Mouse (Mus musculus) layer of hippocampus, adult 8-10 months (tissue): ENCODE results near the gene Man2a2. TPM values are rescaled to one million over a fixed set of nuclear protein-coding genes. Genes with fewer than 3 reads are reported as not detected.

Source experiments
- DNase-seq, 2 experiments: peaks; one replicate each; pipeline ENCODE4 v3.0.0; 2022; ENCODE audit warnings: low spot score in 2 of 2
- total RNA-seq, 4 experiments: library from RNA; stranded (reverse); gene quantifications; 2 replicates each; pipeline ENCODE4 v1.2.4; 2022

Man2a2 gene
- total RNA-seq, 4 experiments from 2014 or later = 161 to 192 (median 173) TPM

DNA sequence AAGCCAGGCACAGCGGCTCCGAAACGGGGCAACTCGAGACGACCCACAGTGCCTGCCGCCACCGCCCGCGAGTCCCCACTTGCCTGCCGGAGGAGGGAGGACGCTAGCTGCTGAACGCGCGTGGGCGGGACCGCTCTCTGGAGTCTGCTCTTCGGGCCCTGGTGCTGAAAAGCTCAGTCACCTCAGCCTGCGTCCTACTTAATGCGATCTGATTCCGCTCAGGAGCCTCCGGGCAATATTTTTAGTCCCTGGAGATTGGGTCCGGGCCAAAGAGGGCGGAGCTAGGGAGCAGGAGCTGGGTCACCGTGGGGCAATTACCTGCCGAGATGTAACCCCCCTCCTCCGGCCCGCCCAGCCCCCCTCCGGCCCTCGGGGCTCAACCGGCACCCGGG lies 530 bp downstream of the Man2a2 start:
- peak; percentile 79 to 81 for DNase-seq

DNA sequence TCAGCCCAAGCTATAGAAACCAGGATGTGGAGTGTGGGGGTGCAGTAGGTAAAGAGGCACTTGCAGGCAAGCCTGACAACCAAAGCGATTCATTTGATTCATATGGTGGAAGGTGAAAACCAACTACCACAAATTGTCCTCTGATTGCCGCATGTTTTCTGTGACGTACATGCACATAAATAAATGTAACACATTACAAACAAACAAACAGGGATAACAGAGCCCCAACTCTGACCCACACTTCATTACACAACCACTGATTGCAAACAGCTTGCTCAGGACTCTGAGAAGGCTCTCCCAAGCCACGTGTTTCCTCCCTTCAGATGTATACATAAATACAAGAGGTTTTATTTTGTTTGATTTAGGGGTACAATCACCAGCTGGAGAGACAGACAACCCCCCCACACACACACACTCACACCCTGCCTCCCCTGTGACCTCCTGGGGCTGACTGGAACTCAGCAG lies 1.2 kb downstream of the Man2a2 start:
- DNase-seq = no peak

- DNase-seq = no peak
Measured at GRCm38 (mm10) chr7:80369461-80369860, 1.7 kb downstream of the Man2a2 start.

DNA sequence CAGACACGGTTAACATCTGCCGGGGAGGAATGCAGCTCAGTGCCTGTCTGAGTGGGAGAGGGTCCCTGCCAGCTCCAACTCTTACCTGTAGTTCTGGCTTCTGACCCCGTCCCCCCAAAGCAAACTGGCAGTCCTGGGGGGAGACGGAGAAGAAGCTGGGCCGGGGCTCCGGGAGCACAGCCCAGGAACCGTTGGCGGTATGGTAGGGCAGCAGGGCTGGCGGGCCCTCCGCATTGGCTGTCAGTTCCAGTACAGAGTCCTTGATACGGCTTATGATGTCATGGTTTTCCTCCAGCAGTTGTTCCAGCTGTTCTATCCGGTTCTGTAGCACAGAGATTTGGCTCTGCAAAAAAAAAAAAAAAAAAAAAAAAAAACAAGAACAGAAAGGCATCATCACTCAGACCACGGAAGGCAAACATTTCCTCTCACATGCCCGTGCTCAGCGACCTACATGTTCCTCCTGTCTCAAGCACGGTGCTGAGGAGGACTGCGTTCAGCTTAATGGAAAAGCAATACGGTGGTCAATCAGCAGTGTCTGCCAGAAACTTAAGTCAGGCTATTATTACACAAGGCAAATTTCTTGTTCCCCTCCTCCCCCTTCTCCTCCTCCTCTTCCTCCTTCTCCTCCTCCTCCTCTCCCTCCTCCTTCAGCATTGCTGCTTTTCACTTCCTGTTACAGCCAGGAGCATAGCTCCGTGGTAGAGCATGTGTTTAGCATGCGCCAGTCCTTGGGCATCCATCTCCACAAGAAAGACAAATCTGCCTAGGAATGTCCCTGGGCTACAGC lies 2.3 kb downstream of the Man2a2 start:
- no peak for DNase-seq

DNA sequence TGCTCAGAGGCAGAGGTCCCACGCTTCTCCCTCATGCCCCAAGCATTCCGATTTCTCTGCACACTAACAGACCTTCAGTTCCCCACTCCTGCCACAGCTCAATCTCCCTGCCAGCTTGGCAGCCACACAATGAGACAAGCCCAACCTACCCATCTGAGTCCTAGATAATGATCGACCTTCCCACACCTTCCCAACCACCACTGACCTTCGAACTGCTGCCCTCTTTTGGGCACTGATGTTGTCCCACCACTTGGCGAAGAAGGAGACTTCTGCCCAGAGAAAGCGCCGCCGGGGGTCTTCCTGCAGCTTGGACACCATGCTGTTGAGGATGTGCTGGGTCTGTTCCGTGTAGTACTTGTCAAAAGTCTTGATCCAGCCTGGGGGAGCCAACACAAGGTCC lies 3.2 kb downstream of the Man2a2 start:
- no peak for DNase-seq

DNA sequence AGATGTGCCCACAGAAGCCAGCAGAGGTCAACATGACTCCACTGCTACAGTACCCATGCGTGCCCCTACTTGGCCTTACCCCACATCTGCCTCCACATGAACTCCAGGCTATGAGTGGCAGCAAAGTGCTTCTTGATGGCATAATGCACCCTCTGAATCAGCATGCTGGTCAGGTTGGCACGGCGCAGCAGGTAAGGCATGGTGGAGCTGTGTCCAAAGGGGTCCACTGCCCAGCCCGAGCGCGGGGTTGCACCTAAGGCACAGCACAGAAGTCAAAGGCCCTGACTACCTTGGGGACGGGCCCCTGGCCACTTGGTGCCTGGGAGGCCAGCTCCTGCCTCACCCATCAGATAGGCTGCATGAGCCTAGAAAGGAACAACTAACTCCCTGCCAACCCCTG lies 3.9 kb downstream of the Man2a2 start:
- DNase-seq = no peak

GRCm38 (mm10) chr7:80365759-80366158 lies 5.4 kb downstream of the Man2a2 start:
- no peak for DNase-seq

DNA sequence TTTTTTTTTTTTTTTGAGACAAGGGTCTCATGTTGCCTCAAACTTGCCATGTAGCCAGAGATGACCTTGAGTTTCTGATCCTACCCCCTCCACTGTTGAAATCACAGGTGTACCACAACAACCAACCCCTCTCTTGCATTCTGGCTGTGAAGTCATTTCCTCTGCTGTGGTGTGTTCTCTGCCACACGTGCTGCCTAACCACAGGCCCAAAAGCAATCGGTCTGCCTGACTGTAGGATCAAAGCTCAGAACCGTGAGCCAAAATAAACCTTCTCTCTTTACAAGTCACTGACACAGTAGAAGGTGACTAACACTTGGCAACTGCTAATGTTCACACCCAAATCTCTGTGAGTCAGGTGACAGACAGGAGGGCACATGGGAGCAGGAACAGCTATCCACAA lies 10.7 kb downstream of the Man2a2 start:
- DNase-seq = no peak

- DNase-seq = no peak
Measured at GRCm38 (mm10) chr7:80358039-80358438, 13.1 kb downstream of the Man2a2 start.

DNA sequence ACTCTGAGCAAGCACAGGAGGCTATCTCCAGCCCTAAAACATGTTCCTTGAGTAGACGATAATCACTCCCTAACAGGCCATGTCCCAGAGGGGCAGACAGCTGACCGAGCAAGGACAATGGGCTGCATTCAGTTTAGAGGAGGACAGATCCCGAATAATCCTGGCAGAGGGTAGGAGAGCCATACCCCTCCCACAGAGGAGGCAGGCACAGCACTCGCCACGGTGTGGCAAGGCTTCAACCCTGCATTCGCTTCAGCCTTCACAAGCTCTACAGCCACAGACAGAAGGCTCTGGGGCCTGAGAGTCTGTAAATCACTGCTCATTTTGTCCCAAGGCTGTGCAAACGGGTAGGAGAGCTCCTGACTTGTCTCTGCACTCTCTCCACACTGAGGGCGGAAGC lies 14.0 kb downstream of the Man2a2 start:
- peak; percentile 46 to 67 for DNase-seq

DNA sequence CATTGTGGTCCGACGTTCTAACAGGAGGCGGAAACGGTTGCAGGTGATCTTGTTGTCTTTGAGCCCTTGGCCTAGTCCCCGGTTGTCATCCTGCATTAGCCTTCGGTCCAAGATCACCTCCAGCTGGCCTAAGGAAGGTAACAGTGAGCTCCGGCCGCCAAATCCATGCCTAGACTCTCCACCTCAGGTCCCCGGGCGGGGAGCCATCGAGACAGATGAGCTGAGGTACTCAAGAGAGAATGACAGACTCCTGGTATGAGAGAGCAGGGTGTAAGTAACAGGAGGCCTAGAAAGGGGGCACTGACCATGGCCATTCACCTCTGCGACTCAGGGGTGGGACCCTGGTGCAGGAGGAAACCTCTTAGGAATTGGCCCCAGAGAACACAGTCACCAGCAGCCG lies 14.8 kb downstream of the Man2a2 start:
- DNase-seq = no peak

DNA sequence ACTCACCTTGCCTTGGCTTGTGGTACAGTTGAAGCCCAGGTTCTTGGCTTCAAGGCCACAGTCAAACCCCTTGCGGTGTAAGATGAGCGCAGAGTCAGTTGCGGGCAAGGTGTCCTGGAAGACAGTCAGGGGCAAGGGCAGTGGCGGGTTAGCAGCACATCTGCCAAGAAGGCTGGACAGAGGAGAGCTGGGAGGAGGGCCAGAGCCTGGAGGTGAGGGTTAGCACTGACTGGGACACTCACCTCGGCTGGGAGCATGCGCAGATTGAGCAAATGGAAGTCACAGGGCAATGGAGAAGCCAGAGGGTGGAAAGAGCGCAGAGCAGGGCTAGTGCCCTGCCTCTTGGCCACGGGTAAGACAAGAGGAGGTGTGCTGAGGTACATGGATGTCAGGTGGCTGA lies 18.3 kb downstream of the Man2a2 start:
- no peak for DNase-seq

DNA sequence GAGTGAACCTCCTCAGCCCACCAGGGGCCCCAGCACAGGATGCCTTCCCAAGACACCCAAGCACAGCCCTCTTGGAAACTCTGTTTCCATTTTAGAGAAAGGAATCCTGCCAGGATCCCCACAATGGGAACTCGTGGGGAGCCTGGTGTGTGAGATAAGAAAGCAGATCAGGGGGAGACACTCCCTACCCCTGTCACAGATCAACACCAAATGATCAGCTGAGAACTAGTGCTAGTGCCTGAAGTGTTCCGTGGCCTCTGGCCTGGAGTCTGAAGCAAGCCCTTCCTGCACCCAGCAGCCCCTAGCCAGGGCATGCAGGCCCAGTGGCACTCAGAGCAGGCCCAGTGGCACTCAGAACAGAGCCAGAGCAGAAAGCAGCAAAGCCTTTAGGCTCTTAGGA lies 20.4 kb downstream of the Man2a2 start:
- DNase-seq = no peak

GRCm38 (mm10) chr7:80347670-80348586 lies 23.2 kb downstream of the Man2a2 start:
- no peak for DNase-seq

- DNase-seq = no peak
Measured at GRCm38 (mm10) chr7:80346830-80347229, 24.3 kb downstream of the Man2a2 start.

- DNase-seq = no peak
Measured at GRCm38 (mm10) chr7:80346173-80346572, 25.0 kb downstream of the Man2a2 start.

DNA sequence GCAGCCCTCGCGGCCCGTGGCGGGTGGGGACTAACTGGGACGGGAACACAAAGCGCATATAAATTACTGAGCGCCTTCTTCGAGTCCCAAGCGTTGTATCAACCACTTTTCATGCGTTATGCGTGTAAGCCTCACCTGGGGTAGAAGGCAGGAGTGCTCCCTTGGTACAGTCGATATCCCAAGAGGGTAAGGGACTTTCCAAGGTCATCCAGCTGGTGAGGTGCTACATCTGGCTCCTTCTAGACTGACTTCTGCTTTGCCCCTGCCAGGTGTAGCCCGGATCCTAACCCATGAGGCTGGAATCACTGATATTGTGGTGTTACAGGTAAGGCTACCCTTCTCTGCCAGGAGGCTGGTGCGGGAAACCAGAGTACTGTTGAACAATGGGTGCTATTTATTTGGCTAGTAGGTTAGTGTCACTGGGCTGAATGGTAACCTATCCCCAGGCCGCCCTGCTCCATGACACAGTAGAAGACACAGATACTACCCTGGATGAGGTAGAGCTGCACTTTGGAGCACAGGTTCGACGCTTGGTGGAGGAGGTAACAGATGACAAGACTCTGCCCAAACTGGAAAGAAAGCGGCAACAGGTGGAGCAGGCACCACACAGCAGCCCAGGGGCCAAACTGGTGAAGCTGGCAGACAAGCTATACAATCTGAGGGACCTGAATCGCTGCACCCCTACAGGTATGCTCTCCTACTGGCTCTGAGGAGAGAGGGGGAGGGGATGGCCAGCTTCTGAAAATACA lies 27.7 kb downstream of the Man2a2 start:
- DNase-seq = no peak

DNA sequence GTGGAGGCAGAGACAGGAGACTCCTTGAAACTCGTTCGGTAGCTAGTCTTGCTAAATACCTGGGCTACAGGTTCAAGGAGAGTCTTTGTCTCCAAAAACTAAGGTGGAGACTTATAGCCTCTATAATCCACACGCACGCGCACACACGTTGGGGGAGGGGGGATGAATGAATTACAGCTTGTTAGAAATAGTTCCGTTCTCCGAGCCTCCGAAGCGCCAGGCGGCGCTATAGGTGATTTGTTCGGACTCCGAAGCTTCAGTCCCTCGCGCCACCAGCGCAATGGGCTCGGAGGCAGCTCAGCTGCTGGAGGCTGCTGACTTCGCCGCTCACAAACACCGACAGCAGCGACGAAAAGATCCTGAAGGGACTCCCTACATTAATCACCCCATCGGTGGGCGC lies 28.3 kb downstream of the Man2a2 start, which contains the start of gene Hddc3:
Gene Hddc3, plus strand, starts transcription at position 247 of the 400 bp plus-strand sequence.
- DNase-seq = peak; percentile 93 to 97

DNA sequence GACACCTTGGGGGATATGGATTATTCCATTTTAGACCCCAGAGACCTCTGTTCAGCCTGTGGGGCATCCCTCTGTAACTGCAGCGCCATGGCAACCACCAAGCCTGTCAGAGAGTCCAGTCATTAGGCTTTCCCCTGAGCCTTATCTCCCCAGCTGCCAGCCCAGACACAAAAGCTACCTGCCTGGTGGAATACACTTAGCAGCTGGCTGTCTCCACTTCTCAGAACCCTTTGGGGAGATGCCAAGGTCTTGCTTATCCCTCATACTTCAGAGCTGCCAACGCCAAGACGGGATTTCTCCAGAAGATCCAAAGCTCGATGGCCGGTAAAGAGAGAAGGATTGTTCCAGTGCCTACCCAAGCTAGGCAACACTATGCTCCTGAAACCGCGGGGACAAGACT lies 29.4 kb downstream of the Man2a2 start:
- DNase-seq = no peak

GRCm38 (mm10) chr7:80340793-80341192 lies 30.4 kb downstream of the Man2a2 start, which contains the start of gene Unc45a:
Gene Unc45a, minus strand, starts transcription at chr7:80341005.
- peak in 1 of 2 experiments; percentile 58 for DNase-seq
